Mouse (Mus musculus) left cerebral cortex, adult 9 months (tissue): Measurements from ENCODE around the gene Sp6.

Experiments
- DNase-seq, 2 experiments: peaks; one replicate each; pipeline ENCODE4 v3.0.0; 2022; ENCODE audit warnings: low spot score in 2 of 2

The Sp6 gene

DNA sequence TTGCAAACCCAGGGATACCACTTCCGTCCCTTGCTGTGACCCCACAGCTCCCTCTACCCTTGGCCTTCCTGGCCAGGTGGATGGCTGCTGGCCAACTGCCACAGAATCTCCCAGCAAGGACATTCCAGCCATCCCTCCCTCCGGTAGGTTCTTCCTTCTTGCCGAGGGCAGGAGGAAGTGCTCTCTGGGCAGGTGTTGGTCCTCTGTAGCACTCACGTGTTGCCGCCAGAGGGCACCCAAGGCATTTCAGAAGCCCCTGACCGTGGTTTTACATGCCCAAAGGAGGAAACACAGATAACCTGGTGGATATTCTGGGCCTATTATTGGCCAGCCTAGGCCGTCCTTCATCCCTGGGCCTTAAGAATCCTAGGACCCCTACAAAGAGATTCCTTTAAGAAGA is 30.8 kb upstream of the Sp6 start:
- peak in 1 of 2 experiments; percentile 83 for DNase-seq

DNA sequence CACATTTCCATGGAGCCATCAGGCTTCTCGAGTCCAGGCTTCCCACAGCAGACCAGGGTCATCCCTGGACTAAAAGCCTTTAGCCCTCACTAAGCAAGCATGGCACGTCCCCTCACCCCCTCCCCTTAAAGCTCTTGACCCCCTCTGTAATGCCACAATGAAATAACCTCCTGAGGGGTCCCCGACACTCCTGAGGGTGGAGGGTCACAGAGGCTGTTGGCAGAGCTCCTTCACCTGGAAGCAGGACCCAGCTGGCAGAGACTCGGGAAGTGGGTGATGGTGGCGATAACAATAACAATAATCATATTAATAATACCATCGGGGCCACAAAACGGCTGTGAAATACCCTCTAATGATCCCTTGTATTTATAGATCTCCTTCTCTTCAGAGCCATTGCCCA is 30.3 kb upstream of the Sp6 start, which contains the start of gene Sp2:
Sp2 (minus strand) TSS at position 101 of the 400 bp plus-strand sequence.
- no peak for DNase-seq

DNA sequence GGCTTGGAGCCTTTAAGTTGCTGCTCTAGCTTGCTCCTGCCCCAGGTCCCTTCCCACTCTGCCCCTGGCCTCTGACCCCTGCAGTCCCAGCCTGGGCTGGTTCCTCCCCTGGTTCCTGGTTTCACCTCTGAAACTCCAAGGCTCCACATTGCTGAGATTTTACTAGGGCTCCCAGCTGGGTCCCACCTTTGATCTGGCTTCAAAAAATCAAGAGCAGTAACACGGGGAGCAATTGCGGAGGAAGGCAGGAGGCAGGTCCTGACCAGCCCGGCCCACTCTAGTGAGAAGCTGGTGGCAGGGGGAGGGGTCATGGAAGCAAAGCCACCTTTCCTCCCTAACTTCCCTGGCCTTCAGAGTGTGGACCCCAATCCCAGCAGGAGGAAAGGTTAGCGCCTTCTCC is 28.3 kb upstream of the Sp6 start:
- DNase-seq, result no peak

DNA sequence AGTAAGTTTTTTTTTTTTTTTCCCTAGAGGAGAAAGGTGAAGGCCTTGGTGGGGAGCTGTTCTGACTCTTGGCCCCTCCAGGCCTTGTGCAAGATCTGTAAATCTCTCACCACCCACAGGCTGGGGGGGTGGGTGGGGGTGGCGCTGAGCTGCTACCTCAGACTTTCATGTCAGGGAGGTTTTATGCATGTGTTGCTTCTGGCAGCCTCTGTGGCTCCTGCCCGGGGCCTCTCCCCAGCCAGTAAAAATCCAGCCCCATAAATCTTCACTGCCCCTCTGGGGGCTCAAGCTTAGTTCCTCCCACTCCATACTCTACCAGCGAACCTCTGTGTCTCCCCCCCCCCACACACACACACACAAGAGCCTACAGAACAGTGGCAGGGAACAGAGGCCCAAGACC is 26.7 kb upstream of the Sp6 start:
- DNase-seq, result no peak

DNA sequence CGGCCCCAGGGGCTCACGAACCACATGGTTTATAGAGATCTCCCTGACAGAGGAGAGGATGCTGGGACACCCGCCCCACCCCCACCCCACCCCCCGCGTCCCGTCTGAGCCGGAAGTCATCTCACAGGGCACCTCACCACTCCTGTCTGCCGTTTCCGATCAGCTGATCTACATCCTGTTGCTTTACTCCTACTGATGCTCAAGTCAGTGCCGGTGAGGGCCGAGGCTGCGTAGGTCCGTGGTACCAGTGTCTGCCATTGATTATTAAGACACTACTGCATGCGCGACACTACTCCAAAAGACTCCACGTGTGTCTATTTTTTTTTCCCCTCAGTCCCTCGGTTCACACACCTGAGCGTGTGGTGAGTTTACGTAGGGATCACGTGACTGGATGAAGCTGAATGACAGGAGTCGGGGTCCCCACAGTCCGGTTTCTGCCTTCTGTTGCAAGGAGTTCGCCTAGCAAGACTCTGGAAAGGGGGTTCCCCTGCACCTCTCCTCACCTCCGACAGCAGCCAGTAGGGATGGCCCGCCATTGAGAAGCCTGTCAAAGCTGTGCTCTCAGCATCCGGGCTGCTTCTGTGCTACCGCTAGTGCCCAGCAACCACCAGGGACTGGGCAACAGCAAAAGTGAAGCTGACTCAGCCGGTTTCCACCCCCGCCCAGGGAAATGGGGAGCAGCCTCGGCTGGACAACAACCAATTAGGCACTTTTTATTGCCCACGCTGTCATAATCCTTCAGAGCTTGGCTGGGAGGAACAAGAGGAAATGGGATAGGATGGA is 25.1 kb upstream of the Sp6 start:
- DNase-seq, result peak in 1 of 2 experiments; percentile 36

DNA sequence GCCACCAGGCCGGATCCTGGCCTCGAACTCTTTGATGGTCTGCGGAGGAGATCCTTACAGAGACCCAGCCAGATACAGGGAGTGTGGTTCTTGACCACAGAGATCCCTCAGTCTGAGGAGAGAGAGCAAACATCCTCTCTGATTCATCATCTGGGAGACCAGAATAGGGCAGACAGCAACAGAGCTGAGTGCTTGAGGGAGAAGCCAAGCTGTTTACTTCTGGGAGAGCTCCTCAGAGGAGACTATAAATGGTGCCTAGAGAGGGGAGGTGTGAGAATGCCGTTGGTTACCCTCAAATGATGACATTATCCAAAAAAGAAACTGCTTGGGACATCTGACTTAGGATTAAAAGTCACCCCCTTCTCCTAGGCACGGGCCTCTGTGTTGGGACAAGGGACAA is 21.7 kb upstream of the Sp6 start:
- no peak for DNase-seq

DNA sequence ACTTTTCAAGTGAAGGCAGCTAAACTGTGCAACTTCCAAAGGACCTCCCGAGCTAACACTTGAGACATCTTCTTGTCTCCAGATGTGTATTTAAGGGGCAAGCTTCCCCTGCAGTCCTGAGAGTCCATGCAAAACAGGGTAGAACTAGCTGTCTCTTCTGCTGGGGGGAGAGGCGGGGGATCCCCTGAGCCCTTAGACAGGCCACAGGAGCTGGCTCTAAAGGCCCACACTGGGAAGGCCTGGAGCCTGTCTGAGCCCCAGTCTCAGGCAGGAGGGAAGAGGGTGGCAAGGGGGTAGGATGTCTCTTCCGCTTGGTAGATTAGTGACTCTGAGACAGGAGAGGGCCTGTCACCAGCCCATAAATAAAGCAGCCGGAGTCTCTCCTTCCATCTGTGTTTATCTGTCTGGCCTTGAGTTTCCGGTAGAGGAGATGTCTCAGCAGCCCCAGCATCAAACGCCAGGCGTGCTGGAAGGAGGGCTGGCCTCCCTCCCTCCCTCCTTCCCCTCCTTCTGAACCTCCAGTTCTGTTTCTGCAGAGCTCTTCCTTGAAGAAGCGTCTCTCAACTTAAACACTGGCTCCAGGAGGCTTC is 20.4 kb upstream of the Sp6 start:
- DNase-seq, result no peak

DNA sequence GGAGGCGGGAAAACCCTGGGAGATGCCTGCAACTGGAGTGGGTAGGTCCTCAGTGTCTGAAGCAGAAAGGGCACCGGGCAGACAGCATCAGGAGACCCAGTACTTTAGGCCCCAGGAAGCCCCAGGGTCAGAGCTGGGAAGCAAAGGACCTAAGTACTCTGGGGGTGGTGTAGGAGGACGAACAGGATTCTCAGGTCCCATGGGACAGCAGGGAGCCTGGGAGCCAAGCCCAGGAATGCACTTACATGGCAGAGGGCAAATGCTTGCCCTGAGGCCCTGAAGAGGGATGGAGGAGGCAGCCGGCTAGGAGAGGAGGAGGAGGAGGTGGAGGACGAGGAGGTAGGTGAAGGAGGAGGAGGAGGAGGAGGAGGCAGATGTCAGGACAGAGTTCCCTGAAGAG is 18.2 kb upstream of the Sp6 start:
- DNase-seq, result no peak

DNA sequence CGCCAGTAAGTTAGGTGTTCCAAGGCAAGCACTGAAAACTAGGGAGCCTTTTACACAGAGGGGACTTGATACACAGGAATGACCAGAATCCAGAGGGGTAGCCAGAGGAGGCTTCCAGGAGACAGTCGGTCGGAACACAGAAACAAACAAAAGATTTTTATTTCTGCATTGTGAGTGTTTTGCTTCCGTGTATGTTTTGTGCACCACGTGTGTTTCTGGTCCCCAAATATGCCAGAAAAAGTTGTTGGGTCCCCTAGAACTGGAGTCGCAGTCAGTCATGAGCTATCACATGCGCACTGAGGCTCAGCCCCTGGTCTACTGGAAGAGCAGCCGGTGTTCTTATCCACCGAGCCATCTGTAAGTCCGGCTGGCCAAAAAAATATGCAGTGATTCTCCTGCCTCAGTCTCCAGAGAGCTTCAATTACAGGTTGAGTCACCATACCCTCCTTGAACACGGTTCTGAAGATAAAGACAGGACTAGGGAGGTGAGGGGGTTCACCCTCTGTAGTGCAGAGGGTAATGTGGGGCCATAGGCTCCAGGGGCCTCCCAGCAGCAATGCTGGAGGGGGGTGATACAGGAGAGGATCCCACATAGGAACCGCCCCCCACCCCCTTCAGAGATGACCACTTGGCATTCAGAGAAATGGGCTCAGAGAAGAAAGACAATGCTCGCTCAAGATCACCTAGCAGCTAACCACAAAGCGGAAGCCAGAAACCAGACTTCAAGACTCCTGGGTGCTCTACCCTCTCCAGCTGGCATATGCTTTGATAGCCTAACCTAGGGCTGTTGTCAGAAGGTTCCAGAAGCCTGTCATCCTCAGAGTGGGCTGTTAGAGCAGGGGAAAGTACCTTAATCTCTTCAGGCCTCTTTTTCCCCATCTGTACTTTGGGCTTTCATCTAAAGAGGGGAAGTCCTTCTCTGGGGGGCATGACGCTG is 17.1 kb upstream of the Sp6 start:
- DNase-seq, result no peak

DNA sequence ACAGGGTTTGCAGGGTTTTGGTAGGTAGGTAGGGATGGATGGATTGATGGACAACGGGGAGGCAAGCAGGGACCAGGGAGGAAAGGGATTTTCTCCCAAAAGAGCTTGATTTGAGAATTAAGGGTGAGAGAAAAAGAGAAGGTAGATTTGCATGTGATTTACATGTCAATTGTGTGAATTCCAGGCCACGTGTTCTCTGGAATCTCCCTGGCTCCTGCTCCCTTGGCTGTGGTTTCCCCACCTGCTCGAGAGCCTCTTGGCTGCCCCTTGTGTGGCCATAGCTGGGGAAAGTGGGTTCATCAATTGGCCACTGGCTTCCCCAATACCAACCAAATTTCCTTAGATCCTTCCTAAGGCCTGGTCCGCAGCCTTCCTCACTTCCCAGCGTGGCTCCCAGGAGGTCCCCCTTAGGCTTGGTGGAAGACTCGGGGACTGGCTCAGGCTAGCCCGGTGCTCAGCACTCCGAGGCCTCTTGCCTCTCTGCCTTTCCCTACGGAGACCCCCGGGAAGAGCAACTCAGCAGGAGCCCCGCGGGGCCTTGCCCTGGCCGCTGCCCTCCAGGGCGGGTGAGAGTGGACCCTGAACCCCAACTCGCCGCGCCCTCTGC is 16.3 kb upstream of the Sp6 start:
- DNase-seq, result no peak

DNA sequence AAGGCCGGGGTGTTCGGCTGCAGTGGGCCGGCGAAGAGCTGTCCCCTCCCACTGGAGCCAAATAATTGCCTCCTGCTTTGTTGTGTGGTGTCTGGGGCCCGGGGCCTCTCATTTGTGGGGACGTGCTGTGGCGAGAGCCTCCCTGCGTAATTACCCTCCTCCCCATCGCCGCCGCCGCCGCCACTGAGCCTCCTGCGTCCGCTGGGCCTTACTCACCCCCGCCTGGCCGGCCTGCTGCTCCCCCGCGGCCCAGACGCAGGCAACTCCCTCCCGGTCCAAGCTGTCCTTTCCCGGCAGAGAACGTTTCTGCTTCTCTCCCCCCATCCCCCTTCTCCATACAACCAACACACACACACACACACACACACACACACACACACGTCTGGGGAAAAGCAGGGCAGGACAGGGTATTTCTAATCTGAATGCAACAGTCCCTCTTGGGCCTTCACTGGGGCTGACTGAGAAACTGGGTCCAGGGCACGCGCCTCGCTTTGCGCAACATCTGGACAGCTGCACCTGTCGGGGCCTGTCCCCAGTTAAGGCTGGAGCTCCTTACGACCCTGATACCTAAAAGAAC is 15.7 kb upstream of the Sp6 start:
- DNase-seq, result no peak

DNA sequence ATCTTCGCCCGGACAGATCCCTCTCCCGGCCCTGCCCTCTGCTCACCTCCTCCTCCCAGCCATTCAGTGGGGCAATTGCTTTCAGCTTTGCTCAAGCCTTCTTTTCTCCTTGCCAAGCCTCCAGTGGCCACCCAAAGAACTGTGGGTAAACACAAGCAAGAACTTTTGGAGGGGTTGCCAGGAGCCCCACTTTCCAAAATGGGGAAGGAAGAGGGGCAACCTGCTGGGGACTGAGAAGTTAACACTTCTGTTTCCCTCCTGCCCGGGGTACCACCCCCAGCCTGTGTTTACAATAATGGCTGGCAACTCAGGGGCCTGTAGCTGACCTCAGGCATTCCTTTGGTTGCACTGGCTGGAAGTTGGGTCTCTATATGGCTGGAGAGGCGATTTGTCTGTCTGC is 10.0 kb upstream of the Sp6 start:
- DNase-seq, result no peak

DNA sequence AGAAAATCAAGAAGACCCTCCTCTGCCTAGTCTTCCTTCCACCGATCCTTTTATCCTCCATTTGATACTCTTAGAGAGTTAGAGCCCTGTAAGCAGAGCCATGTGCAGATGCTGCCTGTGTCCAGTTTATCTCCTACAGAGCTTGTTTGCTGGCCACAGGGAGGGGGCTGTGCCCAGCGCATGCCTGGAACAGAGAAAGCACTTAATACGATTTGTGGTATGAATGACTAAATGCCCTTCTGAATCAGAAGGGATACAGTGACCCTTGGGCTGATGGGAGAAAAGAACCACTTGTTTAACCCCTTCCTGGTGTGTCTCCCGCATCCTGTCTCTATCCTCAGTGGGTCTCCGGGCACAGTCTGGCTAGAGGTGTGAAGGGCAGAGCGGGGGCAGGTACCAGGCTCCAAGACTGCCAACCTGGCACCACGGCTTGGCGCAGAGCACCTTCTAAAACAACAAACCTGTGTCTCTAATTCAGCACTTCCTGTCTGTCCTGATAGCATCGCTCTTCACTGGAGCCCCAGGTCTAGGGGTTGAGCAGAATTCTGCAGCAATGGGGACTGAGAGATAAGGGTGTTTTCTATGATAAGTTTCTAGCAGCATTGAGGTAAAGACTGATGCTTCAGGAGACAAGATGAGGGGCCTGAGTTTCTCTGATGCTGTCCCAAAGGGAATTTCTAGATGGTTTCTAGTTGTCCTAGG is 6.0 kb upstream of the Sp6 start:
- no peak for DNase-seq

DNA sequence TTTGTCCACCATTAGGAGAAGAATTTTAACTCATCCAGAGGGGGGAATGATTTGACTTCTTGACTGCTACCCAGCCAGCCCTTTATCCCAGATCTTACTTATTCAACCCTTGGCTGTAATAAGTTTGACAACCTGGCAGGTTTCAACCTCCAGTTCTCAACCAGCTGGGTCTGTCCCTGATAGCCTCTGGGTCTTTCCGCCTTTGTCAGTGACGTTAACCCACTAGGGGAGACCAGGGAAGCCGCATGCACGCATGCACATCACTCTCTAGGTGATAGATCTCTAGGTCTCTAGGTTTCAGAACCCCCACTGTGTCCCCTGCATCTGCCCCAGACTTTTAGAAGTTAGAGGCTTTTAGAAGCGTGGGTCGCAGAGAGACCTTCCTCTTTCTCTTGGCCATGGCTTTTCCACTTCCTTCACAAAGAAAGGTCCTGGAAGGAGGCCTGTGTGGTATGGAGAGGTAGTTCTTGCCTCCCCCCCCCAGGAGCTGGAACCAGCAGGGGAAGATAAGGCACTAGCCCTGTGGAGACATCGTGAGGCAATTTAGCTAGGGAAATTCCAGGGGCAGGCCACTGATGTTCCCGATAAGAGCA is 3.9 kb upstream of the Sp6 start:
- DNase-seq, result no peak

DNA sequence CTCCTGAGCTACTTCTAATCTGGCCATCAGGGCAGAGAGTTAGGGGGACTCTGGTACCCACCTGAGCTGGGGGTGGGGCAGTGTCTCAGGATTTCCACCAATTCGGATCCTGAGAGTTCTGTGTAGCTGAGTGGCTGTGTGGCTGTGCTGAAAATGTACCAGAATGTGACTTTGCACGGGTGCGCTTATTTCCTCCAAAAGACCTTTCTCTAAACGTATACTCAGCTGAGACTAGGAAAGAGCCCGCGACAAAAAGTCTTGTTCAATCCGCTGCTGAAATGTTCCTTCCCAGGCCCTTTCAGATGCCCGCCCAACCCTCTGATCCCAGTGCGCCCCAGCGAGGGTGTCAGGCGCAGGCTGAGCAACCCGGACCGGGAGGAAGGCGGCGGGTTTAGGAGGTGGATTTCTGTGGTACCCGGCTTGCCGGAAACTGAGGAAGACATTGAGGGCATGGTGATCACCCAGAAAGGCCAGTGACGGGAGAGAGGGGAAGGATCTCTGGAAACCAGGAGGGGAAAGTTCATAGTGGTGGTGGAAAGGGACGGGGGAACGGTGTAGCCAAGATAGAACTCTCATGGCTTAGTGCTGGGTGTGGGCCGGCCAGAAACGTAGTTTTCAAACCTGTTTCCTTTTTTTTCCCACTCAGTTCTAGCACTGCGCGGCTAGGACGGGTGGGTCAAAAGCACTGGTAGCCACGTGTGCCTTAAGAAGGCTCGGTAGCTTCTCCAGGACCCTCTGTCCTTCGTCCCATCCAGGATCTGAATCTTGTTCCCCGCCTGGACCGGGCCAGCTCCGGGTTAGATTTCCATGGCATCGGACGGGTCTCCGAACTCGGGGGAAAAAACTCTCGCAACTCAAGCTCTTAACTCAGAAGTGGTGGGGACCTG is 4.7 kb downstream of the Sp6 start:
- DNase-seq, result no peak

DNA sequence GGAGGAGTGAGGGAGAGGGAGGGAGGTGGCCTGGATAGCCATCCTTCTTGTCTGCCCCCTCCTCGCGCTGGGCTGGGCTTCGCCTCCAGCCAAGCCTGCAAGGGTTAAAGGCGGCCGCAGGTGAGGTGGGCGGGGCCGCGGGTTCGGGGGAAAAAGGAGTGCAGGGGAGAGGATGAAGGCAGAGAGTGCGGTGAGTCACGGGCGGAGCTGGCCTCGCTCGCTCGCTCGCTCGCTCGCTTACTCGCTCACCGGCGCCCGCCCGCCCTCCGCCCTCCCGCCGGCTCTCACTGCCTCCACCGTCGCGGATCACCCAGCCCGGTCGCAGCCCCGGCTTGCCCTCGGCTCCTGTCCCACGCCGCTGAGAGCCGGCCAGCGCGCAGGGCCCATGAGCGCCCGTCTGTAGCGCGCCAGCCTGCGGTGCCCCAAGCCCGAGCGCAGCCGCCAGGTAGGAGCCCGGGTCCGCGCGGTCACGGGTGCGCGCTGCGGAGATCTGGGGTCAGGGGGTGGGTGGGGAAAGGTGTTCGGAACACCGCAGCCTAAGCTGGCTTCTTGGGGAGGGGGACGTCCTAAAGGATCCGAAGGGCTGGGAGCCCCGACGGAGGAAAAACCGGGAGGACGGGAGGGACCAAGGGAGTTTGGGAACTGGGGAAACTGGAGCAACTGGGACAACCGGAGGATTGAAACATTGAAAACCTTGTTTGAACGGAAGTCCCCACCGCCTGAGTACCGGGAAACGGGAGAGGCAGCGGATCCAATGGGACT is 5.6 kb downstream of the Sp6 start:
- DNase-seq, result no peak

DNA sequence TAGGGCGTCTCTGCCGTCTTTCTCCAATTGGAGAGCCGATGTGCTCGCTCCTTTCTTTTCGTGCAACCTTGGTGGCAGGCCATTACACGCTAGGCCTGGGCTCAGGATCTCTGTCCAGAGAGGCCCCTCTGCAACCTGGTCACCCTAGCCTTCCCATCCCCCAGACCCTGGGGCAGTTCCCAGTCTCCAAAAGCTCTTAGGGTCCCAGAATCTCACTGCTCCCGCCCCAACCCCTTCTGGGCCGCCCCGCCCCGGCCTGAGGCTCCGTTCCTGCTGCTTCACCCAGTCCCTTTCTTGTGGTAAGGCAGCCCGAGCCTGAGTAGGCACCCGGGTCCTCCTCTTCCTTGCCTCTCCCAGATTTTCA is 6.1 kb downstream of the Sp6 start:
- no peak for DNase-seq

DNA sequence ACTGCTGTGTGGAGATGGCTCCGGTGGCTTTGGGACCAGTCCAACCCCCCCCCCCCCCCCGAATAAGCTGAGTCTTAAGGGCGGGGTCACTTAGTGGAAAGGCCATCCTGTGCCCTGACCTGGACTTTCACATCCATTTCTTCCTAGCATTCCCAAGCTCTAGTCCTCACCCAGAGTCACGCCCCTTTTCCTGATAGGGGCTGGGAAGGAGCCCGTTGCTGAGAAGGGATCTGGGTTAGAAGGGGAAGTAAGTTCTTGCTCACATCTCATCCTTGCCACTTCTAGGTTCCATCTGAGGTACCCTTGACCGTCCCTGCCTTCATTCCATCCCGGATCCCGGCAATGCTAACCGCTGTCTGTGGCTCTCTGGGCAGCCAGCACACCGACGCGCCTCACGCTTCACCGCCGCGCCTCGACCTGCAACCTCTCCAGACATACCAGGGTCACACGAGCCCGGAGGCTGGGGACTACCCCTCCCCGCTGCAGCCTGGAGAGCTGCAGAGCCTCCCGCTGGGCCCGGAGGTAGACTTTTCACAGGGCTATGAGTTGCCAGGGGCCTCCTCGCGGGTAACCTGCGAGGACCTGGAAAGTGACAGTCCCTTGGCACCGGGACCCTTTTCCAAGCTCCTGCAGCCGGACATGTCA is 8.0 kb downstream of the Sp6 start:
- DNase-seq, result no peak
